Mouse (Mus musculus): ENCODE data around the gene Kank4. TPM values are rescaled to one million over a fixed set of nuclear protein-coding genes. Genes with fewer than 3 reads are reported as not detected.
"Not testable (repeated sequence)": the region's sequence is repeated elsewhere in the genome, so short reads cannot be mapped to it uniquely, and the experiment has no call there.

Kank4 gene
- polyA plus RNA-seq, 1 experiment from 2014 or later, result 0.33 TPM

- no peak for ATAC-seq (replicated peaks; ENCODE audit: low FRiP score)
- H3K4me3 ChIP-seq (ENCODE audit: low read depth, low read length), result no peak overlapping the region
- DNase-seq (ENCODE audit: low spot score), result no peak
- H3K27me3 ChIP-seq (replicated peaks; ENCODE audit: control insufficient read depth, insufficient read depth, low read length), result no peaks in the 10 kb centered on the region
- H3K27ac ChIP-seq (ENCODE audit: low read depth, low read length), result no peak overlapping the region
- H3K4me2 ChIP-seq, result no peak overlapping the region
- no peaks in the 10 kb centered on the region for H3K36me3 ChIP-seq (ENCODE audit: control insufficient read depth, insufficient read depth, low read length)
- WGBS, result 88% methylated on average over 16 of the region's 16 CpGs
- no peak overlapping the region for H3K9ac ChIP-seq (ENCODE audit: low read depth, low read length)
- no peaks in the 10 kb centered on the region for H3K9me3 ChIP-seq (ENCODE audit: control insufficient read depth, low read length)
- no peaks in the 10 kb centered on the region for H3K4me1 ChIP-seq (replicated peaks; ENCODE audit: control insufficient read depth, insufficient read depth, low read length)
Observed at GRCm38 (mm10) chr4:98837715-98838505, 20.6 kb upstream of the Kank4 start.

DNA sequence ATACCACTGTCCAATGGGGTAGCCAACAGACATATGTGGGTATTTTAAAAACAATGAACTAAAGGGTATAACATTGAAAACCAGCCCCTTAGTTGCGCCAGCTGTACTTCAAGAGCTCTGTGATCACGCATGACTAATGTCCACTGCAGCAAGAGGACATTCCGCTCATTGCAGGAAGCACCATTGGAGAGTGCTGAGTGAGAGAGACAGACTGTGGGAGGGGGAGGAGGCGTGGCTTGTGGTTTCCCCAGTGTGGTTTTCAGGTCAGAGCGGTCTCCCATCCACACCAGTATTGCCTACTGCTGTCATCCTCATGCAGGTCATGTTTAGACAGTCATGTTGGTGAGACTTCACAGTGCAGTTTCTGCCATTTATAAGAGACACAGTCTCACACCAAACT lies 19.2 kb upstream of the Kank4 start:
- Histone ChIP-seq H3K9me3 (ENCODE audit: control insufficient read depth, low read length) (no peaks in the 10 kb centered on the region), H3K9ac (ENCODE audit: low read depth, low read length) (no peak overlapping the region), H3K4me3 (ENCODE audit: low read depth, low read length) (no peak overlapping the region), H3K27me3 (replicated peaks; ENCODE audit: control insufficient read depth, insufficient read depth, low read length) (no peaks in the 10 kb centered on the region), H3K4me2 (no peak overlapping the region), H3K36me3 (ENCODE audit: control insufficient read depth, insufficient read depth, low read length) (no peaks in the 10 kb centered on the region), H3K27ac (ENCODE audit: low read depth, low read length) (no peak overlapping the region), H3K4me1 (replicated peaks; ENCODE audit: control insufficient read depth, insufficient read depth, low read length) (no peaks in the 10 kb centered on the region)
- WGBS, result 35% methylated on average over 5 of the region's 5 CpGs
- DNase-seq (ENCODE audit: low spot score), result no peak
- no peak for ATAC-seq (replicated peaks; ENCODE audit: low FRiP score)

GRCm38 (mm10) chr4:98834782-98835181 lies 17.4 kb upstream of the Kank4 start:
- ATAC-seq (replicated peaks; ENCODE audit: low FRiP score), result no peak
- WGBS, result 72% methylated on average over 4 of the region's 4 CpGs

DNA sequence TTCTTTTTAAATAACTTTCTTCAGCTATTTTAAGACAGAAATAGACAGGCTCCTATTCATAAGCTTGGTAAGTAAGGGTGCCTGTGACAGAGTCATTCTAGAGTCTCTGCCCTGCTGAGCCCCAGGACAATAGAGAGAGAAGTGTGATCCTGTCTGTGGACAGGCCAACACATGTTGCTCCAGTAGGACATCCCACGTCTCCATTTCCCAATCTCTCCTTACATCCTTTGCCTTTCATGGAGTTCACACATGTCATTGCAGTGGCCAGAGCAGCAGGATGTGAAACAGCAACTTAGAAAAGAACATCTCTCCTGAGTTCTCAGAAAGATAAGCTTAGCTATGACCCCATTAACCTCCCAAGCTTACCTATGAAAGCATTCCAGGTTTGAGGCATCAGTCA lies 14.4 kb upstream of the Kank4 start:
- no peaks in the 10 kb centered on the region for H3K4me1 ChIP-seq (replicated peaks; ENCODE audit: control insufficient read depth, insufficient read depth, low read length)
- ATAC-seq (replicated peaks; ENCODE audit: low FRiP score), result no peak
- H3K27me3 ChIP-seq (replicated peaks; ENCODE audit: control insufficient read depth, insufficient read depth, low read length), result no peaks in the 10 kb centered on the region
- 43% methylated on average over 1 of the region's 1 CpGs for WGBS
- no peak for DNase-seq (ENCODE audit: low spot score)
- H3K4me3 ChIP-seq (ENCODE audit: low read depth, low read length), result no peak overlapping the region
- no peaks in the 10 kb centered on the region for H3K36me3 ChIP-seq (ENCODE audit: control insufficient read depth, insufficient read depth, low read length)
- no peak overlapping the region for H3K9ac ChIP-seq (ENCODE audit: low read depth, low read length)
- no peak overlapping the region for H3K27ac ChIP-seq (ENCODE audit: low read depth, low read length)
- H3K4me2 ChIP-seq, result no peak overlapping the region
- H3K9me3 ChIP-seq (ENCODE audit: control insufficient read depth, low read length), result no peaks in the 10 kb centered on the region

More at GRCm38 (mm10) chr4:98834782-98835181, 17.4 kb upstream of the Kank4 start:
- Histone ChIP-seq H3K4me1 (replicated peaks; ENCODE audit: control insufficient read depth, insufficient read depth, low read length) (no peaks in the 10 kb centered on the region), H3K9me3 (ENCODE audit: control insufficient read depth, low read length) (no peaks in the 10 kb centered on the region), H3K9ac (ENCODE audit: low read depth, low read length) (no peak overlapping the region), H3K27ac (ENCODE audit: low read depth, low read length) (no peak overlapping the region), H3K27me3 (replicated peaks; ENCODE audit: control insufficient read depth, insufficient read depth, low read length) (no peaks in the 10 kb centered on the region), H3K4me3 (ENCODE audit: low read depth, low read length) (no peak overlapping the region), H3K4me2 (no peak overlapping the region), H3K36me3 (ENCODE audit: control insufficient read depth, insufficient read depth, low read length) (no peaks in the 10 kb centered on the region)
- DNase-seq (ENCODE audit: low spot score), result no peak

GRCm38 (mm10) chr4:98826701-98827100 lies 9.4 kb upstream of the Kank4 start:
- Histone ChIP-seq H3K4me3 (ENCODE audit: low read depth, low read length) (no peak overlapping the region), H3K4me2 (no peak overlapping the region), H3K36me3 (ENCODE audit: control insufficient read depth, insufficient read depth, low read length) (no peaks in the 10 kb centered on the region), H3K9ac (ENCODE audit: low read depth, low read length) (no peak overlapping the region), H3K4me1 (replicated peaks; ENCODE audit: control insufficient read depth, insufficient read depth, low read length) (no peaks in the 10 kb centered on the region), H3K27ac (ENCODE audit: low read depth, low read length) (no peak overlapping the region), H3K9me3 (ENCODE audit: control insufficient read depth, low read length) (no peaks in the 10 kb centered on the region), H3K27me3 (replicated peaks; ENCODE audit: control insufficient read depth, insufficient read depth, low read length) (no peaks in the 10 kb centered on the region)
- DNase-seq (ENCODE audit: low spot score) (no peak), ATAC-seq (replicated peaks; ENCODE audit: low FRiP score) (no peak)
- 48% methylated on average over 3 of the region's 3 CpGs for WGBS

- ATAC-seq (replicated peaks; ENCODE audit: low FRiP score), result not testable (repeated sequence)
Observed at GRCm38 (mm10) chr4:98823740-98824139, 6.4 kb upstream of the Kank4 start, which contains the start of gene I0C0044D17Rik. I0C0044D17Rik (minus strand) TSS chr4:98823840.

GRCm38 (mm10) chr4:98823047-98823446 lies 5.7 kb upstream of the Kank4 start:
- no peak overlapping the region for H3K4me3 ChIP-seq (ENCODE audit: low read depth, low read length)
- no peaks in the 10 kb centered on the region for H3K36me3 ChIP-seq (ENCODE audit: control insufficient read depth, insufficient read depth, low read length)
- H3K4me2 ChIP-seq, result no peak overlapping the region
- no peaks in the 10 kb centered on the region for H3K4me1 ChIP-seq (replicated peaks; ENCODE audit: control insufficient read depth, insufficient read depth, low read length)
- no peak for DNase-seq (ENCODE audit: low spot score)
- H3K9ac ChIP-seq (ENCODE audit: low read depth, low read length), result no peak overlapping the region
- WGBS, result 84% methylated on average over 3 of the region's 3 CpGs
- no peak for ATAC-seq (replicated peaks; ENCODE audit: low FRiP score)
- H3K27ac ChIP-seq (ENCODE audit: low read depth, low read length), result no peak overlapping the region
- H3K27me3 ChIP-seq (replicated peaks; ENCODE audit: control insufficient read depth, insufficient read depth, low read length), result peaks cover 12% of the 10 kb centered on the region
- H3K9me3 ChIP-seq (ENCODE audit: control insufficient read depth, low read length), result no peaks in the 10 kb centered on the region

More at GRCm38 (mm10) chr4:98823740-98824139, 6.4 kb upstream of the Kank4 start, which contains the start of gene I0C0044D17Rik:
- not testable (repeated sequence) for DNase-seq (ENCODE audit: low spot score); H3K36me3 ChIP-seq (ENCODE audit: control insufficient read depth, insufficient read depth, low read length); H3K4me2 ChIP-seq; H3K27ac ChIP-seq (ENCODE audit: low read depth, low read length); H3K9ac ChIP-seq (ENCODE audit: low read depth, low read length); H3K9me3 ChIP-seq (ENCODE audit: control insufficient read depth, low read length); H3K4me3 ChIP-seq (ENCODE audit: low read depth, low read length); H3K27me3 ChIP-seq (replicated peaks; ENCODE audit: control insufficient read depth, insufficient read depth, low read length); H3K4me1 ChIP-seq (replicated peaks; ENCODE audit: control insufficient read depth, insufficient read depth, low read length)
- WGBS, result 90% methylated on average over 1 of the region's 1 CpGs

- Histone ChIP-seq H3K9me3 (ENCODE audit: control insufficient read depth, low read length) (no peaks in the 10 kb centered on the region), H3K9ac (ENCODE audit: low read depth, low read length) (no peak overlapping the region), H3K4me2 (no peak overlapping the region), H3K4me1 (replicated peaks; ENCODE audit: control insufficient read depth, insufficient read depth, low read length) (no peaks in the 10 kb centered on the region), H3K27ac (ENCODE audit: low read depth, low read length) (no peak overlapping the region), H3K4me3 (ENCODE audit: low read depth, low read length) (no peak overlapping the region), H3K36me3 (ENCODE audit: control insufficient read depth, insufficient read depth, low read length) (no peaks in the 10 kb centered on the region), H3K27me3 (replicated peaks; ENCODE audit: control insufficient read depth, insufficient read depth, low read length) (peaks cover 17% of the 10 kb centered on the region)
- WGBS, result 65% methylated on average over 3 of the region's 3 CpGs
- DNase-seq (ENCODE audit: low spot score), result no peak
- no peak for ATAC-seq (replicated peaks; ENCODE audit: low FRiP score)
Observed at GRCm38 (mm10) chr4:98822478-98822877, 5.1 kb upstream of the Kank4 start.

GRCm38 (mm10) chr4:98819216-98819755 lies 1.9 kb upstream of the Kank4 start:
- Histone ChIP-seq H3K27me3 (replicated peaks; ENCODE audit: control insufficient read depth, insufficient read depth, low read length) (peaks cover 39% of the 10 kb centered on the region), H3K4me1 (replicated peaks; ENCODE audit: control insufficient read depth, insufficient read depth, low read length) (no peaks in the 10 kb centered on the region), H3K9me3 (ENCODE audit: control insufficient read depth, low read length) (no peaks in the 10 kb centered on the region), H3K36me3 (ENCODE audit: control insufficient read depth, insufficient read depth, low read length) (no peaks in the 10 kb centered on the region), H3K27ac (ENCODE audit: low read depth, low read length) (no peak overlapping the region), H3K9ac (ENCODE audit: low read depth, low read length) (no peak overlapping the region), H3K4me3 (ENCODE audit: low read depth, low read length) (no peak overlapping the region), H3K4me2 (no peak overlapping the region)
- 51% methylated on average over 10 of the region's 10 CpGs for WGBS
- DNase-seq (ENCODE audit: low spot score) (no peak), ATAC-seq (replicated peaks; ENCODE audit: low FRiP score) (no peak)
